11 mouse cellular contexts compared by ENCODE assay signal in the genomic region with DNA sequence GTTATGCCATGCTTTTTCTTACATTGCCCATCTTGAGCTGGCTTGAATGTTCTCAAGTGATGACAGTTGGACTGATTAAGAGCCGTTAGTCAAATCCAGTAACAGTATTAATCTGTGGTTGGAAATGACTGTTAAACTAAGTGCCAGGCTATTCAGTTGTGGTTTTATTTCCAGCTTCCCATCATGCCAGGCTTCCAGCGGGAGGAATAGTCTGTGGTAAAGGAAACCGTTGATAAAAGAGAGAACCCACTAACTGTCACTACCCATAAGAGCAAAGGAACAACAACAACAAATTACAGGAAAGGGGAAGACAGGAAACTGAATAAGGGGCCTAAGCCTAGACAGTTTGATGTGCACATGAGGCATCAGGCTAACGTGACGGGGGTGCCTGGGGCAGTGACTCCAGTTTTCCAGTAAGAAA. TPM values are rescaled to one million over a fixed set of nuclear protein-coding genes. Genes with fewer than 3 reads are reported as not detected.
DNase-seq lines count a peak whose midpoint lies in the region; ATAC-seq and TF ChIP-seq lines count a peak whose summit lies in the region.
"Had no signal": no experiment of that assay in that cellular context is flagged by ENCODE, and none has a peak within 500 bp of the region (broad histone marks: within the 10 kb centered on the region; RNA-seq: fewer than 3 reads in every experiment).

No protein-coding gene starts in this region.

- no peaks in the 10 kb centered on the region for H3K27me3 ChIP-seq in testis, adult 2 months (ENCODE audit: control insufficient read depth, insufficient read depth, low read length)
- no peaks in the 10 kb centered on the region for H3K27me3 ChIP-seq in Patski
- no peaks in the 10 kb centered on the region for H3K27me3 ChIP-seq in liver, postnatal 0 days (ENCODE audit: insufficient read depth, low read length)
- H3K27me3 ChIP-seq: intestine, embryonic 15.5 days had no signal

- no peak overlapping the region for H3K9ac ChIP-seq in liver, postnatal 0 days (replicated peaks)
- H3K9ac ChIP-seq: intestine, embryonic 15.5 days had no signal

- CTCF ChIA-PET in Patski (lab: Charles Lee) = interaction anchor here (0.9 to 1.3 kb wide), 4 partner anchors 13 to 19 kb away, joined by 3 to 5 read pairs (median 3); no protein-coding TSS in a partner anchor

- no peaks in the 10 kb centered on the region for H3K9me3 ChIP-seq in liver, postnatal 0 days (ENCODE audit: low read length)
- H3K9me3 ChIP-seq: intestine, embryonic 15.5 days had no signal

- no peaks in the 10 kb centered on the region for H3K36me3 ChIP-seq in testis, adult 2 months (ENCODE audit: control insufficient read depth, insufficient read depth, low read length)
- H3K36me3 ChIP-seq in liver, postnatal 0 days (replicated peaks; ENCODE audit: insufficient read depth, low read length) = no peaks in the 10 kb centered on the region
- H3K36me3 ChIP-seq: intestine, embryonic 15.5 days had no signal

- WGBS in liver, postnatal 0 days (ENCODE audit: insufficient replicate concordance) = 30% methylated on average over 5 of the region's 5 CpGs

- peak; percentile 91 for TF ChIP-seq EP300 in liver, postnatal 0 days (IDR thresholded peaks at IDR 0.05; ENCODE audit: low read depth)

- H3K4me3 ChIP-seq in testis, adult 2 months (ENCODE audit: control insufficient read depth, low read depth, low read length) = peak overlapping the region; percentile 76
- no peak overlapping the region for H3K4me3 ChIP-seq in liver, postnatal 0 days (ENCODE audit: low read depth, low read length)
- H3K4me3 ChIP-seq: erythroblast, embryonic 14.5 days; intestine, embryonic 15.5 days had no signal

- POLR2A ChIA-PET in Patski (lab: Charles Lee) = interaction anchor here (0.7 to 1.0 kb wide), 2 partner anchors 11 to 280 kb away, joined by 3 to 4 read pairs; no protein-coding TSS in a partner anchor

- H3K4me1 ChIP-seq in testis, adult 2 months (ENCODE audit: control insufficient read depth, insufficient read depth, low read length) = peaks cover 12% of the 10 kb centered on the region
- H3K4me1 ChIP-seq in liver, postnatal 0 days (ENCODE audit: insufficient read depth) = peaks cover 44% of the 10 kb centered on the region

- peak; percentile 6 for ATAC-seq in Patski
- ATAC-seq in liver, postnatal 0 days = no peak
- ATAC-seq: intestine, embryonic 15.5 days had no signal

- H3K4me2 ChIP-seq in liver, postnatal 0 days (ENCODE audit: low read depth, low read length) = no peak overlapping the region
- H3K4me2 ChIP-seq: intestine, embryonic 15.5 days had no signal

- in situ Hi-C loops in Patski (cut with MboI; ENCODE audit: low pct_unique_long_range_greater_than_20kb) = no loop called here

- no peak for DNase-seq in testis, postnatal 10 days (ENCODE audit: low spot score)
- DNase-seq in Patski (ENCODE audit: low read depth, low spot score) = peak; percentile 64
- no peak for DNase-seq in liver, postnatal 0 days
- DNase-seq in c-Kit-positive CD71-positive TER-119-positive erythroid progenitor cells, embryonic 14.5 days (ENCODE audit: low spot score) = no peak
- no peak for DNase-seq in right cerebral cortex, postnatal 25 days
- no peak for DNase-seq in ovary, postnatal 36 days (ENCODE audit: low spot score)
- DNase-seq: cerebellum, adult 2 months; kidney, postnatal 4 days had no signal

- no peak for TF ChIP-seq POLR2A in testis, adult 2 months (IDR thresholded peaks at IDR 0.05; ENCODE audit: control insufficient read depth, low read depth, low read length)

- no peak for TF ChIP-seq CTCF in testis, adult 2 months (IDR thresholded peaks at IDR 0.05; ENCODE audit: control insufficient read depth, insufficient read depth, insufficient replicate concordance, low read depth, low read length)
- TF ChIP-seq CTCF in Patski (IDR thresholded peaks at IDR 0.05) = no peak
- no peak for TF ChIP-seq CTCF in liver, postnatal 0 days (IDR thresholded peaks at IDR 0.05; ENCODE audit: low read depth)

- H3K27ac ChIP-seq in testis, adult 2 months (ENCODE audit: control insufficient read depth, insufficient read depth, low read depth, low read length) = peak overlapping the region; percentile 85
- peak overlapping the region; percentile 60 for H3K27ac ChIP-seq in liver, postnatal 0 days (ENCODE audit: low read depth)
- H3K27ac ChIP-seq: intestine, embryonic 15.5 days had no signal

RNA-seq across cellular contexts. Expression of a gene that starts 46.1 kb away (rescaled TPM):
- polyA plus RNA-seq in testis, adult 2 months (2012; rRNA removed) = 9.9 and 10.1 TPM in 2 replicates
- polyA plus RNA-seq in Patski (2021) = 34.2 TPM
- 10.6 and 11.1 TPM in 2 replicates for polyA plus RNA-seq in liver, postnatal 0 days (2015; fragmentation: Nextera tagmentation; extraction: Ambion mirVana)
